Mouse (Mus musculus) midbrain, embryonic 10.5 days (tissue): Measurements from ENCODE around the gene Tenm2. TPM values are rescaled to one million over a fixed set of nuclear protein-coding genes. Genes with fewer than 3 reads are reported as not detected.

Experiments
- DNase-seq: peaks from one replicate; pipeline ENCODE4 v3.0.0-alpha.2; 2017; ENCODE audit warnings: low spot score
- H3K27ac ChIP-seq: fragments of 300-500 bp; sonication (generic); replicated peaks from 2 replicates; pipeline ENCODE4 v1.5.1; 2016; ENCODE audit warnings: mild to moderate bottlenecking
- H3K27me3 ChIP-seq: fragments of 300-500 bp; sonication (generic); 2 replicates; pipeline ENCODE4 v1.6.1; 2016; ENCODE audit warnings: low read depth, mild to moderate bottlenecking; ENCODE audit not compliant: poor library complexity, severe bottlenecking
- H3K36me3 ChIP-seq: fragments of 300-500 bp; sonication (generic); 2 replicates; pipeline ENCODE4 v1.6.1; 2016; ENCODE audit warnings: mild to moderate bottlenecking, moderate library complexity
- H3K4me1 ChIP-seq: fragments of 300-500 bp; sonication (generic); 2 replicates; pipeline ENCODE4 v1.6.1; 2016
- H3K4me3 ChIP-seq: fragments of 300-500 bp; sonication (generic); 2 replicates; pipeline ENCODE4 v1.5.1; 2016; ENCODE audit warnings: mild to moderate bottlenecking, moderate library complexity
- H3K9me3 ChIP-seq: fragments of 300-500 bp; sonication (generic); replicated peaks from 2 replicates; pipeline ENCODE4 v1.6.1; 2016; ENCODE audit warnings: mild to moderate bottlenecking
- WGBS: fragments of 180-500 bp; shearing (Covaris S2); methylation state at CpG from one replicate; pipeline ENCODE4 v1.1.7; 2016; 5-methylcytosine and 5-hydroxymethylcytosine counted together
- polyA plus RNA-seq: library from polyadenylated mRNA; unstranded; fragments of >200 nt; fragmentation: Nextera tagmentation; extraction: Ambion mirVana; gene quantifications from 2 replicates; pipeline ENCODE4 v1.2.1, GENCODE M21; 2016

Tenm2 gene
- polyA plus RNA-seq, 1 experiment from 2014 or later: 4.2 TPM

- Histone ChIP-seq H3K27me3 (peaks cover 43% of the 10 kb centered on the region), H3K4me1 (peaks cover 85% of the 10 kb centered on the region), H3K4me3 (peak overlapping the region; percentile 30), H3K36me3 (no peaks in the 10 kb centered on the region), H3K9me3 (no peaks in the 10 kb centered on the region), H3K27ac (peak overlapping the region; percentile 68)
- DNase-seq: no peak
- 42% methylated on average over 6 of the region's 6 CpGs for WGBS
Measured at GRCm38 (mm10) chr11:35977096-35977495, 1258.7 kb downstream of the Tenm2 start.

- Histone ChIP-seq H3K4me1 (peaks cover 91% of the 10 kb centered on the region), H3K9me3 (no peaks in the 10 kb centered on the region), H3K27ac (peak overlapping the region; percentile 34), H3K36me3 (no peaks in the 10 kb centered on the region), H3K27me3 (peaks cover 36% of the 10 kb centered on the region), H3K4me3 (peak overlapping the region; percentile 30; the same call in 1 of the 2 replicates)
- WGBS: 11% methylated on average over 6 of the region's 6 CpGs
- DNase-seq: peak; percentile 49
Measured at GRCm38 (mm10) chr11:35976482-35976881, 1259.3 kb downstream of the Tenm2 start.

DNA sequence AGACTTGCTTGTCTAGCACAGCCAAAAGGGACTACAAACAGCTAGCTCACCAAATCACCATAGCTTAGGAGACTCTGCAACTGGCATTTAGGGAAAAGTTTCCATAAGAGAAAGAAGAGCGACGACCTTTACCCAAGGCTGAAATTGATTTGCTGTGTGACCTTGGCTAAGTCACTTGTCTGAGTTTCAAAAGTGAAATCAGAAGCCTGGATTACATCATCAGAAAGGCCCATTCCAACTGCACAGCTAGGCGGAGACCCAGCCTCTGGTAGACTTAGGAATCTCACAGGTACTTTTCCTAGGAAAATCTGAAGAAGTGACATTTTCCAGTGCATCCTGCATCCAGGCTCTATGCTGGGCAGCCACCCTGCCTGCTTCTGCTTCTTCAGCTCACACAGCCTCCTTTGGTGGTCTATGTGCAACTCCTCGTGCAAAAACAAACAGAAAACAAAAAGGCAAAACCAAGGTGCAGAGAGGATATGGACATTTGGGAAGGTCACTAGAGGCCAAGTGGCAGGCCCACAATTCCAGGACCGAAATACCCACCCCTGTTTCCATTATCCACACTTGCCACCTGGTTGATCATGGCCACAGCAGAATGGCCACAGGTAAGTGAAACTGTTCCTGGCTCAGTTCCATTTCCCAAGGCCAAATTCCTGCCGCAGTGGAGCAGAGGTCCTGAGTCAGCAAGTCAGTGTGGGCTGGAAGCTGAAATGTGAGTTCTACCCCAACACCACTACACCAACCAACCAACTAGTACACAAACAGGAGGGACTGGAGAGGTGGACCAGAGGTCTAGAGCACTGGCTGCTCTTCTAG lies 1260.9 kb downstream of the Tenm2 start:
- Histone ChIP-seq H3K4me3 (no peak overlapping the region), H3K4me1 (peaks cover 90% of the 10 kb centered on the region), H3K9me3 (no peaks in the 10 kb centered on the region), H3K27me3 (peaks cover 25% of the 10 kb centered on the region), H3K36me3 (no peaks in the 10 kb centered on the region), H3K27ac (no peak overlapping the region)
- 85% methylated on average over 6 of the region's 6 CpGs for WGBS
- DNase-seq: no peak

DNA sequence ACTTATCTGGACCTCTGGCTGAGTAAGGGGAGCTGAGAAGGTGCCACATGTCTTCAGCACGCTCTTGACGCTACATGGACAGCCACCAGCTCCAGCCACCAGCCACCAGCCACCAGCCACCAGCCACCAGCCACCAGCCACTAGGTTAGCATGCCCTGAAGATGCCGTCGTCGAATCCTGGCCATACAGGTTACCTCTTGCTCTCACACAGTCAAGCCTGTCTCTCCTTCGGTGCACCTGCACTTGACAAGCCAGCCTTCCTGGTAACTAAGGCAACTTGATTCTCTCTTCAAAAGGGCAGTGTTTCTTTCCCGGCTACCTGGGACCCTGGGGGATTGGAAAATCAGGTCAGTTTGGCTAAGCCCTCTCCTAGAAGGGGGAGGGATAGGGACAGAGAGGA lies 1262.6 kb downstream of the Tenm2 start:
- Histone ChIP-seq H3K4me1 (peaks cover 73% of the 10 kb centered on the region), H3K27me3 (peaks cover 12% of the 10 kb centered on the region), H3K27ac (peak overlapping the region; percentile 81), H3K36me3 (peaks cover 9% of the 10 kb centered on the region; the same call in 1 of the 2 replicates), H3K4me3 (peak overlapping the region; percentile 29; the same call in 1 of the 2 replicates), H3K9me3 (no peaks in the 10 kb centered on the region)
- DNase-seq: no peak
- WGBS: 24% methylated on average over 7 of the region's 7 CpGs

DNA sequence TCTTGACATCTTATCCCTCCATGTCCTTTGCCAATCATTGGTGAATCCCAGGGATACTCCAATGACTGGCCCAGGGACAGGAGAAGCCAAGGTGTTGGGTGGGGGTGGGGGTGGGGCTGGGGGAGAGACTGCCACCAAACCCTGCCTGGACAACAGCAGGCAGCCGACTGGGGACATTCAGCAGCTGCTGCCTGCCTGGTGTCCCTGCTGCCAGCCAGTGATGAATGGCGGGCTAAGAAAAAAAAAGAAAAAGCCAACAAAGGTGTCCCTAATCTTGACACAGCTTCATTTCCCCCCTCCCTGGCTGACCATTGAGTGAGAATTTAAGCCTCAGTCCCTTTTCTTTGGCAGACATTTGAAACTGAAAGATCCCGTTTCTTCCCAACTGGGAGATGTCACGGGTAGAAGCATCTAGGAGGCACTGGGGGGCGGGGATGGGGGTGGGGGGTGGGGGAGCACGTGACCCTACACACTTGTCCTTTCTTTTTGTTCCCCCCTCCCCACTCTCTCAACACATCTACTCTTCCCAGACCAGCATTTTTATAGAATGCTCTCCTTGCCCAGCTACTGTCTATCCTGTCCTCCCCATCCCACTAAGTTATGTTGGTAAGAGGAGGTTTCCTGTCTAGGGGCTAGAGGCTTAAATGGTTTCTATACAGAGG lies 1263.4 kb downstream of the Tenm2 start:
- Histone ChIP-seq H3K4me3 (peak overlapping the region; percentile 29), H3K27ac (peak overlapping the region; percentile 81), H3K36me3 (peaks cover 16% of the 10 kb centered on the region), H3K9me3 (no peaks in the 10 kb centered on the region), H3K4me1 (peaks cover 66% of the 10 kb centered on the region), H3K27me3 (peaks cover 5% of the 10 kb centered on the region; the same call in 1 of the 2 replicates)
- DNase-seq: peak; percentile 62
- WGBS: 3% methylated on average over 6 of the region's 6 CpGs

- Histone ChIP-seq H3K27me3 (no peaks in the 10 kb centered on the region), H3K27ac (peak overlapping the region; percentile 81; the same call in 1 of the 2 replicates), H3K36me3 (peaks cover 17% of the 10 kb centered on the region), H3K9me3 (no peaks in the 10 kb centered on the region), H3K4me3 (no peak overlapping the region), H3K4me1 (peaks cover 52% of the 10 kb centered on the region)
- DNase-seq: no peak
- WGBS: 91% methylated on average over 19 of the region's 19 CpGs
Measured at GRCm38 (mm10) chr11:35970806-35971705, 1264.7 kb downstream of the Tenm2 start.

DNA sequence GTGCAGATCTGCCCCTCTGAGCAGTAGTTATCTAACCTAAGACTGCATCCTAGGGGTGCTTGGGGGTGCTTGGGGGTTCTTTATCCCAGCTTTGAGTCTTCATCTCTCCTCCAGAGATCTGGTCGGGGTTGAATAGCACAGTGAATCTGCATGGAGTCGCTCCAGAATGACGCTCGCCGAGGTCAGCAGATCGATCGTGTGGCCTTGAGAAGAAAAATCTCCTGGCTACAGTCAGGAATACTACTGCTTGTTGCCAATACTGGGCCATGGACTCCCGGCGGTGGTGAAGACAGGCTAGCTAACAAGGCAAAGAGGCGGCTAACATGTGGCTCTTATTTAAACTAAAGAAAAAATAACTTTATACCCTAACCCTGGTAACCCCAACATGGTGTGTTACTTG lies 1267.5 kb downstream of the Tenm2 start:
- no peak for DNase-seq
- Histone ChIP-seq H3K4me1 (peaks cover 39% of the 10 kb centered on the region), H3K4me3 (no peak overlapping the region), H3K27me3 (no peaks in the 10 kb centered on the region), H3K27ac (no peak overlapping the region), H3K36me3 (peaks cover 17% of the 10 kb centered on the region), H3K9me3 (no peaks in the 10 kb centered on the region)
- WGBS: 92% methylated on average over 10 of the region's 10 CpGs

DNA sequence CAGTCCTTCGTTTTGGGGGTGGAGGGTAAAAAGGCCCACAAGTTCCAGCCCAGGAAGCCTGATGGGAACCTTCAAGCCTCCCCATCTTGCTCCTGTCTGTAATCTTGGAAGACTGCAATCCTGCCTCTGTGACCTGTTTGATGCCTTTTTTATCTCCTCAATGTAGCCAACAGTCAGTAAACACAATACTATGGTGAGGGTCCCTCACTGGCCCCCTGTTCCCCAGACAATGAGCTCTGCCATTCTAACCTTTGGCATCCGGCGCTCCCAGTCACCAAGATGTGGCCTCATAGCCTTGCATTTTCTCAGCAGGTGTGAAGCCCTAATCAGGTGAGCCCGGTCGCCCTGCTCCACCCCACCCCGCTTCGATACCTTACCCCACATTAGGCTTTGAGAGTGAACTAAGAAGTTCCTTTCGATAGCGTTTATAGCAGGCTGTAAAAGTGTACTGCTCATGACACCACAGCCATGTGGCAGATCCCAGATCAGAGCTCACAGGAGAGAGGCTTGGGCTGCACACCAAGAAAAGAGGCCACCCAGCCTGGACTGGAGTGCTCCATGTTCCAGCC lies 1271.7 kb downstream of the Tenm2 start:
- Histone ChIP-seq H3K4me3 (no peak overlapping the region), H3K27ac (peak overlapping the region; percentile 49; the same call in 1 of the 2 replicates), H3K36me3 (peaks cover 13% of the 10 kb centered on the region), H3K27me3 (no peaks in the 10 kb centered on the region), H3K4me1 (peaks cover 33% of the 10 kb centered on the region), H3K9me3 (no peaks in the 10 kb centered on the region)
- DNase-seq: no peak
- 85% methylated on average over 9 of the region's 9 CpGs for WGBS

DNA sequence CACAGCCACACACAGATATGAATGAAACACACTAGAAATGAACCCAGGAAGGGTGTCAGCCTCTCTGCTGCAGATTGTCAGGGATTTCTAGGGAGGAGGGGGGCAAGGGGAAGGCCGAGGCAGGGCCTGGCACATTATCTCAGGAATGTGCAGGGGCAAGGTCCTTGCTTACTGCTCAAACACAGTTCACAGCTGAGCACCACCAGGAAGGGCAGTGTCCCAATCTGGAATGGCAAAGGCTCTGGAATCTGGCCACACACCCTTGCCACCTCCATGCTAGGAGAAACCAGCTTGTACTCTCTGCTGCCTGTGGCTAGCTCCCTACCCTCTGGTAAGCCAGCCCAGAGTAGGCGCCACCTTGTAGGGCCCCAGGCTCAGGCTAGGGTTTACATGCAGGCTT lies 1272.2 kb downstream of the Tenm2 start:
- Histone ChIP-seq H3K4me3 (no peak overlapping the region), H3K36me3 (peaks cover 10% of the 10 kb centered on the region), H3K4me1 (peaks cover 33% of the 10 kb centered on the region), H3K9me3 (no peaks in the 10 kb centered on the region), H3K27me3 (no peaks in the 10 kb centered on the region), H3K27ac (peak overlapping the region; percentile 49; the same call in 1 of the 2 replicates)
- no peak for DNase-seq
- WGBS: 56% methylated on average over 2 of the region's 2 CpGs

DNA sequence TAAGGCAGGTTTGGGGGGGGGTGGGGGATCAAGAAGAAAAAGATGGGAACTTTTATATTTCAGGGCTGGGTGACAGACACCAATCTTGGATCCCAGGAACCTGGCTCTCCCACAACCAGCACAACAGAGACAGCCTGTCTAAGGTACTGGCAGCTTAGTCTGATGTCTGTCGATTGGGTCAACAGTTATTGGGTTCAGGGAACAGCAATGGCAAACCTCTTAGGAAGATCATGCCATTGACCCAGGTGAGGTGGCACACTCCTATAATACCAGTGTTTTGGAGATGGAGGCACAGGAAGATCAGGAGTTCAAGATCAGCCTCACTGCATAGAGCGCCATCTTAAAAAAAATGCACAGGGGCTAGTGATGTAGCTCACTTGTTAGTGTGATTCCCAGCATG lies 1273.3 kb downstream of the Tenm2 start:
- Histone ChIP-seq H3K4me3 (no peak overlapping the region), H3K4me1 (peaks cover 33% of the 10 kb centered on the region), H3K27ac (no peak overlapping the region), H3K27me3 (no peaks in the 10 kb centered on the region), H3K36me3 (peaks cover under 1% of the 10 kb centered on the region), H3K9me3 (no peaks in the 10 kb centered on the region)
- 94% methylated on average over 2 of the region's 2 CpGs for WGBS
- DNase-seq: no peak

- 90% methylated on average over 3 of the region's 3 CpGs for WGBS
- no peaks in the 10 kb centered on the region for H3K9me3 ChIP-seq
- H3K27me3 ChIP-seq: no peaks in the 10 kb centered on the region
- 0 out of 2 replicates have a peak overlapping the region, but pooled peaks have one; percentile 43 for H3K27ac ChIP-seq
- no peak overlapping the region for H3K4me3 ChIP-seq
- no peak for DNase-seq
- H3K4me1 ChIP-seq: peaks cover 42% of the 10 kb centered on the region
- H3K36me3 ChIP-seq: peaks cover 1% of the 10 kb centered on the region; the same call in 1 of the 2 replicates
Measured at GRCm38 (mm10) chr11:35959270-35959669, 1276.5 kb downstream of the Tenm2 start.
